Mouse (Mus musculus) heart, adult 11 months (tissue): ENCODE results near the gene Sec61g.
A peak's percentile ranks its signal among the peaks of the same experiment; 100 is the strongest.
"Not testable (repeated sequence)": the region's sequence is repeated elsewhere in the genome, so short reads cannot be mapped to it uniquely, and the experiment has no call there.

Experiments used
- DNase-seq: peaks from one replicate; pipeline ENCODE4 v3.0.0; 2022

Gene Sec61g

DNA sequence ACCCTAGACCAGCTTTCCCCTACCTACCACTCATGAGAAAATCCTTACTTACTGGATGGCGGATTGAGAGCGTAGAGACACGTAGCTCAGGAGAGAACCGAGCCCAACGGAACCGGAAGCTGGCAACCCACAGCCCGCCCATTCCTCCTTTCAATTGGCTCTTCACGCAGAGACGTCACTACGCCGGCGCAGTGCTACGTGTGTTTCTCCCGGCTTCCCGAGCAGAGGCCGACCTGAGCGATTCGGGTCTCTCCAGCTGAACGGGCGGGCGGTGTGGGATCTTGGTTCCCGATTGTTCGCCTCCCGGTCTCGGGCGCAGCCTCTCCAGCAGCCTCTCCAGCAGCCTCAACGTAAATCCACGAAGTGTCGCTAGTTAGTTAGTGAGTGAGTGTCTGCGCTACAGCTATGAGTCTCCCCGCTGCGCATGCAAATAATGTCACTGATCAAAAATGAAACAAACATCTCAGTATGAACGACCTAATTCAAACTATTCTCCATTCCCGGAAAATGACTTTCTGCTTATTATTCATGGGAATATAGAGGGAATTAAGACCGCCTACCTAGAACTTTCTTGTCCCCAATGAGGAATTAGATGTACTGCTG is at the start of gene Sec61g:
Gene Sec61g (minus strand): TSS at position 433 of the 603 bp plus-strand sequence.
- peak; percentile 99 for DNase-seq

DNA sequence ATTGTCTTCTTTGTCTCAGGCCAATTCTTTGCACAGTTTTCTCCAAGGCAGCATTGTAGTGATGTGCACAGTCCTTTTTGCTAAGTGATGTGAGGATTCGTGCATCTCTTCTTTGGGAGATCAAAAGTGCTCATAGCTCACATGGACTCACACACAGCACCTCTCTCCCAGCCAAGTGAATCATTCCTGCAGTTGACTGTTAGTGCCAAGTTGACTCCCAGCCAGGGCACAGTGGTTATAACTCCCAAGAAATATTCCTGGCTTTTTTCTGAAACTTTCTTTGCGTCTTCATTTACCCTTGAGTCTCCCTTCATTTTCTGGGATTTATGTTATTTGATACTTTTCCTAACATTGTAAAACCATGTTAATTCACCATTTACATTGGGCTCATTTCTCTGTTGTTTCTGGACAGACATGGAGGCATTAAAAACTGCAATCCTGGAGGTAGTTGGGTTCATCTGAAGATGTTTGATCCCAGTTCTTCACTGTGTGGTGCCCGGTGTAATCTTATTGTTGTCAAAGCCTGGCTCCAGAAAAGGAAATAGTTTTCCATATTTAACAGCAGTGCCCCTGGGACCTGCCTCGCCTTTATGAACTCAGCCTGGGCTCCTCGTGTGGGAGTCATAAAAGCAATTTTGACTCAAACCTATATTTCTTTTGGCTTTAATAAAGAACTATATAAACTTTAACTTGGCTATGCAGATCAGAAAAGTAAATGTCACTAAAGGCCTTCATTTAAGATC is 38.3 kb upstream of the Sec61g start:
- peak; percentile 94 for DNase-seq

DNA sequence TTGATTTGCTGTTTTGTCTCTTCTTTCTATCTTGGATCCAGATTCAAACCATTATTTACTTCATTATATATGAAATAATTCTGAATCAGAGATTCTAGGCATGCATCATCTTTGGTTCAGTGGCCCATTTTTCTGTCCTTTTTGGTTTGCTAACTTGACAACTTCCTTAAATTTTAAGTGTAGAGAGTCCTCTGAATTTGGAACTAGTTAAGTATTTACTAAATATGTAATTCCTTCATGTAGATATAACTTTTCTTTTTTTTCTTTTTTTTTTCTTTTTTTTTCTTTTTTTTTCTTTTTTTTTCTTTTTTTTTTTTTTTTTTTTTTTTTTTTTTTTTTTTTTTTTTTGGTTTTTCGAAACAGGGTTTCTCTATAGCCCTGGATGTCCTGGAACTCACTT is 29.1 kb upstream of the Sec61g start:
- DNase-seq = no peak

DNA sequence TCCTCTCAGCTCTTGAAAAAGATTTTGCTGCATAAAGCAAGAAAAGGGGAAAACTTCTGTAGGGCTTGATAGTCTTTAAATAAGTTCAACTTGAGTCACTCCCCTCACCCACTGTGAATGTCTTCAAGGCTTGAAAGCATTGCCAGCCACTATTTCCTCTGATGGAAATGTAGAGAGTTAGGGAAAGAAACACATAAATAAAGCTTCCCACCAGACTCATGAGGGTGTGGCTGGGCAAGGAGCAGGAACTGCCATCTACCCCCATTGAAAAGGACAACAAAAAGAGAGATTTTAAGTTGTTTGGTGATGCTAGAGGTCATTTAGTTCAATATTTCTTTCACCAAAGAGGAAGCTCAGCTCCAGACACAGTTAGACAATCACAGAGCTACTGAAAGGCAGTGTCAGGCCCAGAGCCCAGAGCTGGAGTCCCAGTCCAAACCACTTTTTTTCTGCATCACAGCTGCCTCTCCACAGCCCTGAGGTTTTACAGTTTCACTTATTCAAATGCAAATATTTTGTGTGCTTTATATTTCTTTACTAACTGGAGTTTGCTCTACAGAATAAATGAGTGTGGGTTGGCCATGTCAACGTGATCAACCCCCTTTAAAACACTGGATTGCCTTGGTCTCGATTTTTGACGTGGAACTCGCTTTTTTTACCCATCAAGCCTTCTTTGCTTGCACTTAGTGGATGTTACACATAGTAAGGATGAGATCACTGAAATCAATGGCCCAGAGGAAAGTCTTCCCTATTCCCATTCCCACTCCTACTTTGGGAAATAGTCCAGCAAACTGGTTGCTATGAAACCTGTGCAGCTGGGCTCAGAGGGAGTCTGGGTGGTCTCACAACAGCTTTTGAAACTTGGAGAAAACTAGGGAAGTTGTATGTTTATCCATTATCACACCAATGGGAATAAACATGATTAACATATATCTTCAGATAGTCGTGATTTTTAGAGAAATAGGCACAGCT is 26.6 kb upstream of the Sec61g start:
- DNase-seq = no peak

DNA sequence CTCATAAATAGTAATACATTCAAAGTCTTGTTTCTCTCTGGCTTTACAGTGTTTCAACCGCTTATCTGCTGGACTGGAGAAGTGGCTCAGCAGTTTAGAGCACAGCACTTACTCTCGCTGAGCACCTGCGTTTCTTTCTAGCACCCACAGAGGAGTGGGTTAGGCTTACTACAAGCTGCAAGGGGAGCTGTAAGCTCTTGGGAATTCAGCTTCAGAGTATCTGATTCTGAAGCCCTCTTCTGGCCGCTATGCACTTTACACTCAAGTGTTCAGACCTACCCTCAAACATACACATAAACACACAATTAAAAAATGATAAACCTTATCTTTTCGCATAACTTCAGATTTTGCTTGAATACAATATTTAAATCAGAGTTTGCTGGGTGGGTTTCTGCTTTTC is 24.6 kb upstream of the Sec61g start:
- DNase-seq = no peak

DNA sequence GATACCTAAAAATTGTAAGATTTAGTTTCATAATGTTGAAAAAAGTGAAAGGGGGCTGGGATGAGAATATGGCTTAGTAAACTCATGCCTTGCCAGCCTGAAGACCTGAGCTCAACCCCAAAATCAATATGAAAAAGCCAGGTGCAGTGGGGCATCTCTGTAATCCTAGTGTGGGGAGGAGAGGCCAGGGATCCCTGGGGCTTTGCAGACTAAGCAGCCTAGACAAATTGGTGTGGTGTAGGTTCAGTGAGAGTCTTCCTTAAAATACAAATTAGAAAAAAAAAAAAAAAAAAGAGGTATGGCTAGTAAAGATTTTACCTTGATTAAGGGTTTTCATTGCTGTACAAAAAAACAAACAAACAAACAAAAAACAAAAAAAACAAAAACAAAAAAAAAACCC is 20.6 kb upstream of the Sec61g start:
- no peak for DNase-seq

DNA sequence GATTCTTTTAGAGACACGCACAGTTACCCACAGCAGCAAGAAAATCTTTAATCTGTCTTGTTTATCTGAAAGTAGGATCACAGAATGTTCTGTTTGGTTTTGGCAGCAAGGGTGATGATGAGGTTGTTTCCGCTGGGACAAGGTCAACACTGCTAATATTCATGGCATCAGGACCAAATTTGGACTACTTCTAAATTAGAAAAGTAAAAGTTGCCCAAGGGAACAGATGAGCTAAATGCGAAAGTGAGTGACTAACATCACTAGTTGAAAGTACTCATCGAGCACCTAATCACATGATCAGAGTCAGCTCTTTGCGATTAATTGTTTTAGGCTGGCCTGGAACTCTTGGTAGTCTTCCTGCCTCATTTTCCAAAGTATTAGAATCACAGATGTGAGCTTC is 20.1 kb upstream of the Sec61g start:
- DNase-seq = no peak

DNA sequence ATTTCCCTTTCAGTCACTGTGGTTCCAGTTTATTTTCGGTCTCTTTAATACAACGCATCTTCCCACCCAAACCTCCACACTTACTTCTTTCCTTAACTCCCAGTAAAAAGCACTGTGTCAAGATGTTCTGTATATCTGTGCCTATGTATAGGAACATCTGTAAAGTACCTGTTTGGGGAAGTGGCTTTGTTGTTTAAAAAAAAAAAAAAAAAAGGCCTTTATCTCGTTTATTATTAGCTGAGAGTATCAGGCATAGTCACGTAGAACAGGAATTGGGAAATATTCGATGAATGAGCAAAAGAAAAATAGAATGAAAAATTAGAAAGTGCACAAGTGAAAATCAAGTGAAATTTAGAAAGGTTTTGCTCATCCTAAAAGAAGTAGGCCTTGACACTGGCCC is 19.5 kb upstream of the Sec61g start:
- DNase-seq = no peak

DNA sequence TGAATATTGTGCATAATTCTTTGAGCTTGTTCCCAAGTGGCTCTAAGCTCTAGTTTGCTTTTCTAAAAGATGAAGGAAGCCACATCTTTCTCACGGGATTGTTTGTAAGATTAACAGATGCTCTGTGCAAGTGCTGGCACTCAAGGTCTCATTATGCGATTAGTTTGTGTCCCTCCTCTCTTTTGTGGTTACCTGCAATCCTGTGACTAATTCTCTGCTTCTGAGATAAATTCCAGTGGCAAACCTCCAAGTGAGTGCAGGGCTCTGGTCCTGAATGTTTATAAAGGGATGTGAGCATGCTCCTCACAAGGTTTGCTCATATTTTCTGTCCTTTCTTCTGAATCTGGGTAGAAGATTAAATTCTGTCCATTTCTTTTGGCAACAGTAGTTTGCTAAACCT is 18.2 kb upstream of the Sec61g start:
- no peak for DNase-seq

DNA sequence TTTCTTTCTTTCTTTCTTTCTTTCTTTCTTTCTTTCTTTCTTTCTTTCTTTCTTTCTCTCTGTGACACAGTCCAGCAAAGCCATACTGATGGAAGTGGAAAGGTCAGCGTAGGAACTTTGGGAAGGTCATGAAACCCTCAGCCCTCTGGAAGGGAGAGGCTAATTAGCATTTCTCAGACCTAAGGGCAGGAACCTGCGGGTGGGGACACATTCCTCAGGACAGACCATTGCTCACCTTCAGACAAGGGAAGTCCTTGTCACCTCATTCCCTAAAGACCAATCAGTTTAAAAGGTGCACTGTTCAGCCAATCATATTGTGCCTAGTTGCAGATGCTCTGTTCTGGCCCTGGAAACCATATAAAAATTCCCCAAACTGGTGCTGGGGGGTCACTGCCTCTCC is 17.4 kb upstream of the Sec61g start:
- no peak for DNase-seq

DNA sequence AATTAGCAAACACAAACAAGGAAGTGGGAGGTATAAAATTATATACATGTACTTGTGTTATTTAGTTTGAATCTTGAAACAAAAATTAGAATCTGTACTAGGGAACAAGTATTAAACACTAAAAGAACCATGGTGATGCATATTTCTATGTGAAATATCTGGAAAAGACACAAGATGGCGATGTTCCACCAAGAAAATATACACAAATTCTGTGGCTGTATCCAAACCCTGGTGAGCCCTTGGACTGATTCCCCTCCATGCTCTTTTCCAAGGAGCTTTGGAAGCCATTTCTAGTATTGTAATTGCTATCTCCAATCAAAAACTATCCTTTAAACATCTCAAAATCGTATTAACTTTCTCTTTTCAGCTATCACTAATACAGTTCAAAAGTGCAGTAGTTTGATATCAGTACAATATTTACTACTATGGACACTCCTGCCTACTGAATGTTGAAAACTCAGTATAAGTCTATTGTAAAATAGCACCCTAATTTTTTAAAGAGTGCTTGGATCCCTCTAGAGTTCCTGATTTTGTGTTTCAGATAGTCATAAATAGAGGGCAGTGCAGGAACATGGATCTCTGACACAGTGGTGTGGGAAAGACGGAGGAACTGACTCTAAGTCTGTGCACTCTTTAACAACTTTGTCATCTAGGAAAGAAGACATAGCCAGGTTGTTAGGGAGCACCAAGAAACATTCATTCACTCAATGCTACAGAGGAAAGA is 16.8 kb upstream of the Sec61g start:
- no peak for DNase-seq

DNA sequence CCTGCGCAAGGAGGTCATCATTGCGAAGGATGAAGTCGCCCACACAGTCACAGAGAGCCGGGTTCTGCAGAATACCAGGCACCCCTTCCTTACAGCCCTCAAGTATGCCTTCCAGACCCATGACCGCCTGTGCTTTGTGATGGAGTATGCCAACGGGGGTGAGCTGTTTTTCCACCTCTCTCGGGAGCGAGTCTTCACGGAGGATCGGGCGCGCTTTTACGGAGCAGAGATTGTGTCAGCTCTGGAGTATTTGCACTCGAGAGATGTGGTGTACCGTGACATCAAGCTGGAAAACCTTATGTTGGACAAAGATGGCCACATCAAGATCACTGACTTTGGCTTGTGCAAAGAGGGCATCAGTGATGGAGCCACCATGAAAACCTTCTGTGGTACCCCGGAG is 6.8 kb upstream of the Sec61g start:
- DNase-seq = peak; percentile 92

DNA sequence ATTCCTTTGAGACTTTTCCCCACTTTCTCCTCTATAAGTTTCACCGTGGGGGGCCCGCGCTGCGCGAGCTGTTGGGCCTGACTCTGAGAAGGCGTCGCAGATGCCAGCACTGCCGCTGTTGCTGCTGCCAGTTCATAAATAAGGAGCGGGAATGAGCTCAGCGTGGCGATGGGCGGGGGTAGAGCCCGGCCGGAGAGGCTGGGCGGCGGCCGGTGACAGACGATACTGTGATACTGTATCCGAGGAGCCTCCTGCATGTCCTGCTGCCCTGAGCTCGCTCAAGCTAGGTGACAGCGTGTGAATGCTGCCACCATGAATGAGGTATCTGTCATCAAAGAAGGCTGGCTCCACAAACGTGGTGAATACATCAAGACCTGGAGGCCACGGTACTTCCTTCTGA is 5.9 kb upstream of the Sec61g start:
- not testable (repeated sequence) for DNase-seq

DNA sequence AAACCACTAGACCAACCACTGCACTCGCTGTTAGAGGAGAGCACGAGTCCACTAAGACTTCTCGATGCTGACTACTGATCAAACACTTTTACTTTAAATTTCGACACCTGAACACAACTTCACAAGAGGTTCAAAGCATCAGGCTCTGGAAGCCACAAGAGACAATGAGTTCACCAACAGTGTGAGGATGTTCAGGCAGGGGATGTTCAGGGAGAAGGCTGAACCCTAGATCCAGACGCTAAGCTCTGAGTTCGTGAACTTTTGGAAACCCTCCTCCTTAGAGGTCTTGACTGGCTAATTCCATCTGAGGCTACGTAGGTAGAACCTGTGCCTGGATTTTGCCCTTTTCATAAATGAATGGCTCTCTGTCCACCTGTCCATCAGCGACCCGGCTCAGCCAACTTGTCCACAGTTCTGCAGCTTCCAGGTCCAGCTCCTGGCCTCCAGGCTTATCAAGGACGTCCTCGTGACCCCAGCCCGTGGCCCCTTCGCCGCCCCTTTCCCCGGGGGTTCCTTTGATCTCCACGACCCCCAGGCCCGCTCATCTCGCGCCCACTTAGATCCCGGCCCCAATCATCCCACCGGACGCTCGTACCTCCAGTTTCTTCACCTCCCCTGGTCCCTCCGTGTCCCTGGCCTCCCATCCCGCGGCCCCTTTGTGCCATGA is 766 bp downstream of the Sec61g start:
- DNase-seq = peak; percentile 80

DNA sequence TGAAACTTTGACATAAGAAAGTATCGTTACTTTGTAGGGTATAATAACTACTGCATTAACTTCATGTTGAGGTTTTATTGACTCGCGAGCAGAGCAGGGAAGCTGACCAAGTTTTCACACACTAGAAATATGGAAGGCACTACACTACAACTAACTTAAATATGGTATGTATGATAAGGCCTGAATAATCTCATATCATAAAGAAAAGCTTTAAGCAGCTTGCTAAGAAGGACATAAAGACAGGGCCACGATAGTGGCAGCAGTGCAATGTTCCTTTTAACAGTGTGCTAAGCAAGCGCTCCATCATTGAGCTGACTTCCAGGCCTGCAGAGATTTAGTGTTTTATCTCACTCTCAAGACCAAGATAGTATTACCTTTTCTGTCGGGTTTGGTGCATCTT is 2.3 kb downstream of the Sec61g start:
- no peak for DNase-seq

DNA sequence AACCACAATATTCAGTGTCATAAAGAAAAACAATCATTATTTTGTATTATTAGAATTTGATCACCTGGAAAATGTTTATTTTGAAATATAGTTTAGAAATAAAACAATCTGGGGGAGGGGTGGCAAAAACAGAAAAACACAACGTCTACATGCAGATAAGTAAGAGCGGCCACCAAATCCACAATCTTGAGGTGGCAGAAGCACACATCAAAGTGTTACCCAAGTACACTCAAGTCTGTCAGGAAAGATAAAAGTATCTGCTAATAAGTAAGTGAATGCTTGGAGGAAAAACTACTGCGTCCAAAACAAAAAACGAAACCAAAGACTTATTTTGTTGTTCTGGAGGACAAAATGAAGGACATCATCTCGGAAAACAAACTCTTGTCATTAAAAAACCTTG is 5.1 kb downstream of the Sec61g start:
- DNase-seq = peak; percentile 10

DNA sequence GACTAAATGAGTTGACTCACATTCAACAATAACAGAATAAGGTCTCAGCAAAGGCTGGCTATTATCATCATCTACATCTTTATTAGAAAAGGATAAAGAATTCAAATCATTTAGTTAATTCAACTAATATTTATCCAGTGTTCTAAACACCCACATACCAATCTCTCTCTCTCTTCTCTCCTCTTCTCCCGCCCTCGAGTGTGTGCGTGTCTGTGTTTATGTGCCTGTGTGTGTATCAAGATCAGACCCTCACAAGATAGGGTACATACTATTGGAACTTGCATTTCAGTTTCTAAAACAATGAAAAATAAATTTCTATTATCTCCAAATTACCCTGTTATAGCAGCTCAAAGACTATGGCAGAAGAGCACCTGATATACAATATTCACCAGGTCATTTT is 5.5 kb downstream of the Sec61g start:
- no peak for DNase-seq

DNA sequence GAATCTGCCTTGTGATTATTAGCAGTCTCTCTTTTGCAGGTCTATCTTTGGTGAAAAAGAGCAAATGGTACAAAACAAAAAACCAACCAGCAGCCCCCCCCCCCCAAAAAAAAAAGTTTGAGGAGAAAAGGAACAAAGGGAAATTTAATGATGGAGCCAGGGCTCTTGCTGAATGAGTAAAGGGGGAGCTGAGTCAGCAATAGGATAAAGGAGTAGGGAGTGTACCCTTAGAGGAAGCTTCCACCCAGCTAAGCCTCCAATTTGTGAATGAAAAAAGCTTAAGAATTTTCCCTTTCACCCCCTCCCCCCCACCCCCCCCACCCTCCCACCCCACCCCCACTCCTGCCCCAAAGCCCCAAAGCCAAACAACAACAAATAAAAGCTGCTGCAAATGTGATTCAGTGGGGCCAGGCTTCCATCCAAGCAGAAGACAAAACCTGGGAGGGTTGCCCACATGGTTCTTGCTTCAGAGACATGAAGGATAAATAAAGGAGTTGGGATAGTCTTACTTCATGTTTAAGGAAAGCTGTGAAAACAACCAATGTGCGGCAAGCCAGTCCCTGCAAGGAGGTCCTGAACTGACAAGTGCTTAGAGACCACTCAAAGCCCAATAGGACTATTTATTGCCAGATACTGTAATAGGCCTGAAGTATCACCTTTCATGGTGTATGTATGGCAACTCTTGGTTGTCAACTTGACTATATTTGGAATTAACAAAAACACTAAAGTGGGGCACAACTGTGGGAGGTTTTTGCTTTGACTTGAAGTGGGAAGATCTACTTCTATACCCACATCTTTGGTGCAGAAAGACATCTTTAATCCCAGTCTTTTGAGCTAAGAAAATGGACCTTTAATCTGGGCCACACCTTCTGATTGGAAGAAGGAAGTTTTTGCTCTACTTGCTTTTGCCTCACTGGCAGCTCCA is 9.3 kb downstream of the Sec61g start:
- DNase-seq = no peak
